Mouse (Mus musculus): ENCODE data around the gene Pgrmc2. TPM values are rescaled to one million over a fixed set of nuclear protein-coding genes. Genes with fewer than 3 reads are reported as not detected.

The Pgrmc2 gene
- 10 to 100 TPM; 21.6 to 24.0 TPM for total RNA-seq (2023)

GRCm38 (mm10) chr3:41082885-41083789, at the start of gene Pgrmc2:
Pgrmc2 (minus strand) TSS chr3:41083046.

Other genes with a start within 250 kb of the Pgrmc2 start
- gene Mfsd8, start 236.2 kb downstream of the Pgrmc2 start, total RNA-seq (2023) = 10 to 100 TPM; 13.9 to 17.2 TPM
- 10 to 100 TPM in 1 of 2 experiments, 1 to 10 TPM in 1; 7.1 to 11.7 TPM for gene Abhd18, start 236.1 kb downstream of the Pgrmc2 start, total RNA-seq (2023)
- not detected for gene 1700034I23Rik, start 180.5 kb downstream of the Pgrmc2 start, total RNA-seq (2023)
- gene Larp1b, start 133.2 kb downstream of the Pgrmc2 start, total RNA-seq (2023) = 10 to 100 TPM; 18.7 to 21.9 TPM